In the genomic region with DNA sequence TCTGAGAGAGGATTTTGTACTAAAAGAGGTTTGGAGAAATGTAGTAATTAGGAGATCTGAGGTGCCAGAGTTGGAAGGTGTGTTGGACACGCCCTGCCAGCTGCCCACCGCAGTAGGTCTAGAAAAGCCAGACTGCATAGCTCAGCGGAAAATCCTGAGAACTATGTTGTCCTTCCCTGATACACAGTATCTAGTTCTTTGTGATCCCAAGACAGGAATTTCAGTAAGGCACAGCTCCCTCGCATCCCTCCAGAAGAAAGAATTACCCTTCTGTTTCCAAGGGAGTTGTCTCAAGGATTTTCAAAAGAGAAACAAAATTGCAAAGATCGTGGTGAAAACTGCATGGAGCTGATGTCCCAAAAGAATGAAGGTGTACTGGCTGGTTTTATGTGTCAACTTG, we compare ENCODE assay signal across 8 mouse cellular contexts. TPM values are rescaled to one million over a fixed set of nuclear protein-coding genes. Genes with fewer than 3 reads are reported as not detected.
DNase-seq lines count a peak whose midpoint lies in the region; ATAC-seq and TF ChIP-seq lines count a peak whose summit lies in the region.

No protein-coding gene starts in this region.

- H3K4me2 ChIP-seq in hindbrain, embryonic 14.5 days (replicated peaks) = peak overlapping the region; percentile 83
- peak overlapping the region; percentile 62 for H3K4me2 ChIP-seq in midbrain, embryonic 16.5 days (ENCODE audit: low read length)

- DNase-seq in kidney, adult 18-20 months = peak; percentile 6
- DNase-seq in kidney, adult 8-10 months = no peak
- peak; percentile 62 for DNase-seq in hindbrain, embryonic 14.5 days (ENCODE audit: low spot score)
- no peak for DNase-seq in right cerebral cortex, adult 2 months (ENCODE audit: low spot score in 2 of 2)
- no peak for DNase-seq in adrenal gland, adult 2 months
- no peak for DNase-seq in layer of hippocampus, adult 18-20 months (ENCODE audit: low spot score in 2 of 2)

- peak overlapping the region; percentile 38 for H3K4me3 ChIP-seq in bone marrow macrophage, adult 2 months (ENCODE audit: insufficient read depth, low read length)
- peak overlapping the region; percentile 84 for H3K4me3 ChIP-seq in hindbrain, embryonic 14.5 days (replicated peaks; ENCODE audit: low read length)
- peak overlapping the region; percentile 72 for H3K4me3 ChIP-seq in midbrain, embryonic 16.5 days (ENCODE audit: low read depth, low read length)

- peak overlapping the region; percentile 41 for H3K27ac ChIP-seq in bone marrow macrophage, adult 2 months (ENCODE audit: insufficient read depth, low read depth, low read length)
- H3K27ac ChIP-seq in hindbrain, embryonic 14.5 days = peak overlapping the region; percentile 99
- H3K27ac ChIP-seq in midbrain, embryonic 16.5 days (ENCODE audit: low read length) = peak overlapping the region; percentile 97

- no peaks in the 10 kb centered on the region for H3K9me3 ChIP-seq in hindbrain, embryonic 14.5 days (ENCODE audit: control insufficient read depth, low read length)
- H3K9me3 ChIP-seq in midbrain, embryonic 16.5 days (replicated peaks; ENCODE audit: control insufficient read depth, low read length, poor library complexity, severe bottlenecking) = no peaks in the 10 kb centered on the region

- no peaks in the 10 kb centered on the region for H3K27me3 ChIP-seq in hindbrain, embryonic 14.5 days (ENCODE audit: control insufficient read depth, insufficient read depth, low read length)
- H3K27me3 ChIP-seq in midbrain, embryonic 16.5 days (ENCODE audit: control insufficient read depth, insufficient read depth, low read depth, low read length) = no peaks in the 10 kb centered on the region

- TF ChIP-seq POLR2A in bone marrow macrophage, adult 2 months (IDR thresholded peaks at IDR 0.05; ENCODE audit: borderline replicate concordance, low read depth, low read length) = no peak

- peaks cover 23% of the 10 kb centered on the region for H3K4me1 ChIP-seq in bone marrow macrophage, adult 2 months (ENCODE audit: control insufficient read depth, insufficient read depth, low read length)
- peaks cover 44% of the 10 kb centered on the region for H3K4me1 ChIP-seq in hindbrain, embryonic 14.5 days (replicated peaks; ENCODE audit: control insufficient read depth, insufficient read depth, low read length)
- H3K4me1 ChIP-seq in midbrain, embryonic 16.5 days (ENCODE audit: control insufficient read depth, insufficient read depth, low read length) = peaks cover 36% of the 10 kb centered on the region

- peaks cover 31% of the 10 kb centered on the region for H3K36me3 ChIP-seq in hindbrain, embryonic 14.5 days (replicated peaks; ENCODE audit: control insufficient read depth, insufficient read depth)
- H3K36me3 ChIP-seq in midbrain, embryonic 16.5 days (ENCODE audit: control insufficient read depth, insufficient read depth, low read length) = peaks cover 19% of the 10 kb centered on the region

- peak overlapping the region; percentile 71 for H3K9ac ChIP-seq in hindbrain, embryonic 14.5 days
- peak overlapping the region; percentile 93 for H3K9ac ChIP-seq in midbrain, embryonic 16.5 days (ENCODE audit: low read depth, low read length)

- no peak for TF ChIP-seq CTCF in bone marrow macrophage, adult 2 months (IDR thresholded peaks at IDR 0.05; ENCODE audit: low read depth, low read length)

- 6% methylated on average over 5 of the region's 5 CpGs for WGBS in hindbrain, embryonic 14.5 days
- WGBS in midbrain, embryonic 16.5 days = 2% methylated on average over 5 of the region's 5 CpGs

- ATAC-seq in hindbrain, embryonic 14.5 days (ENCODE audit: low FRiP score) = no peak
- no peak for ATAC-seq in midbrain, embryonic 16.5 days

RNA-seq across cellular contexts. Expression of gene Tubb5, which starts 0.5 kb away (rescaled TPM):
- 481 and 519 TPM in 2 replicates for polyA plus RNA-seq in bone marrow macrophage, adult 2 months (2012; ENCODE audit: insufficient read depth, insufficient read length, missing spikeins)
- polyA plus RNA-seq in hindbrain, embryonic 14.5 days (2014; fragmentation: Nextera tagmentation; extraction: Ambion mirVana) = 1,664 and 1,709 TPM in 2 replicates
- 1,852 and 1,913 TPM in 2 replicates for polyA plus RNA-seq in midbrain, embryonic 16.5 days (2015; fragmentation: Nextera tagmentation; extraction: Ambion mirVana)
- total RNA-seq in adrenal gland, adult 2 months (2021) = 100 to 1,000 TPM; 152 to 198 TPM
- 137 and 156 TPM in 2 replicates for polyA plus RNA-seq in adrenal gland, adult 2 months (2012; rRNA removed)
- total RNA-seq in layer of hippocampus, adult 18-20 months (2021) = 100 to 1,000 TPM; 326 to 341 TPM

RNA-seq across cellular contexts. Expression of gene Mdc1, which starts 2.7 kb away (rescaled TPM):
- polyA plus RNA-seq in bone marrow macrophage, adult 2 months (2012; ENCODE audit: insufficient read depth, insufficient read length, missing spikeins) = 16.1 and 17.7 TPM in 2 replicates
- 9.2 and 10.7 TPM in 2 replicates for polyA plus RNA-seq in hindbrain, embryonic 14.5 days (2014; fragmentation: Nextera tagmentation; extraction: Ambion mirVana)
- 8.6 and 10.3 TPM in 2 replicates for polyA plus RNA-seq in midbrain, embryonic 16.5 days (2015; fragmentation: Nextera tagmentation; extraction: Ambion mirVana)
- total RNA-seq in adrenal gland, adult 2 months (2021) = 10 to 100 TPM; 15.4 to 20.8 TPM
- polyA plus RNA-seq in adrenal gland, adult 2 months (2012; rRNA removed) = 3.6 and 5.9 TPM in 2 replicates
- total RNA-seq in layer of hippocampus, adult 18-20 months (2021) = 10 to 100 TPM; 17.2 to 18.5 TPM

RNA-seq across cellular contexts. Expression of gene Flot1, which starts 15.5 kb away (rescaled TPM):
- 52.7 and 69.3 TPM in 2 replicates for polyA plus RNA-seq in bone marrow macrophage, adult 2 months (2012; ENCODE audit: insufficient read depth, insufficient read length, missing spikeins)
- 86.3 and 96.6 TPM in 2 replicates for polyA plus RNA-seq in hindbrain, embryonic 14.5 days (2014; fragmentation: Nextera tagmentation; extraction: Ambion mirVana)
- 102 and 104 TPM in 2 replicates for polyA plus RNA-seq in midbrain, embryonic 16.5 days (2015; fragmentation: Nextera tagmentation; extraction: Ambion mirVana)
- 10 to 100 TPM; 59.0 to 74.4 TPM for total RNA-seq in adrenal gland, adult 2 months (2021)
- polyA plus RNA-seq in adrenal gland, adult 2 months (2012; rRNA removed) = 61.0 and 66.2 TPM in 2 replicates
- 100 to 1,000 TPM; 122 to 131 TPM for total RNA-seq in layer of hippocampus, adult 18-20 months (2021)

RNA-seq across cellular contexts. Expression of gene Ier3, which starts 17.1 kb away (rescaled TPM):
- polyA plus RNA-seq in bone marrow macrophage, adult 2 months (2012; ENCODE audit: insufficient read depth, insufficient read length, missing spikeins) = 40.6 and 46.7 TPM in 2 replicates
- 6.6 and 7.5 TPM in 2 replicates for polyA plus RNA-seq in hindbrain, embryonic 14.5 days (2014; fragmentation: Nextera tagmentation; extraction: Ambion mirVana)
- 8.9 and 10.5 TPM in 2 replicates for polyA plus RNA-seq in midbrain, embryonic 16.5 days (2015; fragmentation: Nextera tagmentation; extraction: Ambion mirVana)
- 10 to 100 TPM in 1 of 2 experiments, 1 to 10 TPM in 1; 9.6 to 13.8 TPM for total RNA-seq in adrenal gland, adult 2 months (2021)
- 17.1 and 17.6 TPM in 2 replicates for polyA plus RNA-seq in adrenal gland, adult 2 months (2012; rRNA removed)
- 1 to 10 TPM; 5.2 to 6.0 TPM for total RNA-seq in layer of hippocampus, adult 18-20 months (2021)

RNA-seq across cellular contexts. Expression of gene Nrm, which starts 22.5 kb away (rescaled TPM):
- polyA plus RNA-seq in bone marrow macrophage, adult 2 months (2012; ENCODE audit: insufficient read depth, insufficient read length, missing spikeins) = 31.7 and 33.1 TPM in 2 replicates
- polyA plus RNA-seq in hindbrain, embryonic 14.5 days (2014; fragmentation: Nextera tagmentation; extraction: Ambion mirVana) = 18.2 and 20.3 TPM in 2 replicates
- polyA plus RNA-seq in midbrain, embryonic 16.5 days (2015; fragmentation: Nextera tagmentation; extraction: Ambion mirVana) = 13.5 and 14.6 TPM in 2 replicates
- 1 to 10 TPM; 3.3 to 4.8 TPM for total RNA-seq in adrenal gland, adult 2 months (2021)
- 9.3 and 11.7 TPM in 2 replicates for polyA plus RNA-seq in adrenal gland, adult 2 months (2012; rRNA removed)
- total RNA-seq in layer of hippocampus, adult 18-20 months (2021) = 1 to 10 TPM; 1.6 to 1.9 TPM

Comparison
In these comparisons a context has a peak if more than half of its experiments do, and no peak if none do; other contexts are left out.
1. DNase-seq: peak in kidney, adult 18-20 months (single experiment) and hindbrain, embryonic 14.5 days (single experiment); none in kidney, adult 8-10 months (0 of 2), right cerebral cortex, adult 2 months (0 of 2), adrenal gland, adult 2 months (single experiment) and layer of hippocampus, adult 18-20 months (0 of 2).
2. H3K27ac ChIP-seq: peak in every context shown above with its lines; median percentile 99 in hindbrain, embryonic 14.5 days; 97 in midbrain, embryonic 16.5 days; 41 in bone marrow macrophage, adult 2 months.
3. Peak in every context shown above with its lines, with median percentiles within 50 percentile points of each other: H3K4me3 ChIP-seq.